8 mouse cellular contexts compared by ENCODE assay signal in genomic region chr7:25283637-25284036, GRCm38 (mm10). TPM values are rescaled to one million over a fixed set of nuclear protein-coding genes. Genes with fewer than 3 reads are reported as not detected.
A peak's percentile ranks its signal among the peaks of the same experiment; 100 is the strongest.
DNase-seq lines count a peak whose midpoint lies in the region; ATAC-seq and TF ChIP-seq lines count a peak whose summit lies in the region.

No protein-coding gene starts in this region.

- H3K27ac ChIP-seq in heart, adult 2 months = peak overlapping the region; percentile 33; the same call in 1 of the 2 replicates
- H3K27ac ChIP-seq in ES-Bruce4 (ENCODE audit: insufficient read depth, low read length) = no peak overlapping the region
- H3K27ac ChIP-seq in forebrain, embryonic 10.5 days = peak overlapping the region; percentile 98
- no peak overlapping the region for H3K27ac ChIP-seq in neural tube, embryonic 12.5 days

- WGBS in heart, adult 2 months = 10% methylated on average over 5 of the region's 5 CpGs
- 22% methylated on average over 5 of the region's 5 CpGs for WGBS in forebrain, embryonic 10.5 days
- WGBS in neural tube, embryonic 12.5 days = 37% methylated on average over 5 of the region's 5 CpGs

- intact Hi-C loops in heart, adult 2 months (cut with DNase I) = loop anchor here (1.0 kb wide), 1 partner anchor 33 kb away; no protein-coding TSS in a partner anchor

- TF ChIP-seq EP300 in heart, adult 2 months (IDR thresholded peaks at IDR 0.05; ENCODE audit: insufficient read depth, low read depth, low read length) = no peak
- no peak for TF ChIP-seq EP300 in ES-Bruce4 (IDR thresholded peaks at IDR 0.05; ENCODE audit: insufficient read depth, low read depth, low read length)

- H3K4me3 ChIP-seq in heart, adult 2 months = no peak overlapping the region; the same call in 1 of the 2 replicates
- H3K4me3 ChIP-seq in ES-Bruce4 (ENCODE audit: low read depth, low read length) = peak overlapping the region; percentile 79
- H3K4me3 ChIP-seq in forebrain, embryonic 10.5 days = peak overlapping the region; percentile 90
- H3K4me3 ChIP-seq in neural tube, embryonic 12.5 days = peak overlapping the region; percentile 71

- H3K36me3 ChIP-seq in heart, adult 2 months (ENCODE audit: control insufficient read depth, insufficient read depth, low read length) = no peaks in the 10 kb centered on the region
- peaks cover 34% of the 10 kb centered on the region for H3K36me3 ChIP-seq in ES-Bruce4 (ENCODE audit: control insufficient read depth, insufficient read depth, low read length, poor library complexity, severe bottlenecking)
- peaks cover 44% of the 10 kb centered on the region for H3K36me3 ChIP-seq in forebrain, embryonic 10.5 days (replicated peaks)
- H3K36me3 ChIP-seq in neural tube, embryonic 12.5 days = peaks cover 41% of the 10 kb centered on the region

- no peak overlapping the region for H3K9ac ChIP-seq in heart, adult 2 months (ENCODE audit: low read depth, low read length)
- H3K9ac ChIP-seq in ES-Bruce4 (ENCODE audit: low read depth, poor library complexity, severe bottlenecking) = peak overlapping the region; percentile 93
- peak overlapping the region; percentile 86 for H3K9ac ChIP-seq in neural tube, embryonic 12.5 days

- peak overlapping the region; percentile 95 for H3K4me2 ChIP-seq in neural tube, embryonic 12.5 days (replicated peaks)

- no peak for TF ChIP-seq POLR2A in heart, adult 2 months (IDR thresholded peaks at IDR 0.05; ENCODE audit: insufficient read depth, low read depth, low read length)
- no peak for TF ChIP-seq POLR2A in ES-Bruce4 (IDR thresholded peaks at IDR 0.05; ENCODE audit: insufficient read depth, low read length)

- no peaks in the 10 kb centered on the region for H3K79me2 ChIP-seq in heart, adult 2 months (replicated peaks; ENCODE audit: control insufficient read depth, insufficient read depth, low read length)

- DNase-seq in heart, adult 2 months = peak; percentile 51 to 53
- DNase-seq in heart, adult 8-10 months (ENCODE audit: low spot score) = no peak
- DNase-seq in forebrain, embryonic 10.5 days (ENCODE audit: extremely low spot score, low spot score) = no peak
- peak; percentile 29 for DNase-seq in kidney, postnatal 10 days
- DNase-seq in urinary bladder, postnatal 25 days (ENCODE audit: low spot score) = no peak
- no peak for DNase-seq in gastrocnemius, adult 18-20 months (ENCODE audit: low spot score)

- ATAC-seq in neural tube, embryonic 12.5 days (ENCODE audit: low FRiP score, low read depth) = no peak

- H3K9me3 ChIP-seq in ES-Bruce4 (replicated peaks; ENCODE audit: control insufficient read depth, insufficient read depth, low read length, poor library complexity, severe bottlenecking) = no peaks in the 10 kb centered on the region
- H3K9me3 ChIP-seq in forebrain, embryonic 10.5 days = no peaks in the 10 kb centered on the region
- H3K9me3 ChIP-seq in neural tube, embryonic 12.5 days = no peaks in the 10 kb centered on the region

- no peaks in the 10 kb centered on the region for H3K27me3 ChIP-seq in heart, adult 2 months (ENCODE audit: control insufficient read depth, insufficient read depth, low read length)
- no peaks in the 10 kb centered on the region for H3K27me3 ChIP-seq in ES-Bruce4 (ENCODE audit: control insufficient read depth, insufficient read depth, low read length, poor library complexity, severe bottlenecking)
- no peaks in the 10 kb centered on the region for H3K27me3 ChIP-seq in forebrain, embryonic 10.5 days (ENCODE audit: poor library complexity, severe bottlenecking)
- H3K27me3 ChIP-seq in neural tube, embryonic 12.5 days (replicated peaks) = no peaks in the 10 kb centered on the region

- TF ChIP-seq CTCF in heart, adult 2 months (IDR thresholded peaks at IDR 0.05) = no peak
- no peak for TF ChIP-seq CTCF in ES-Bruce4 (IDR thresholded peaks at IDR 0.05; ENCODE audit: low read depth, low read length)

- peaks cover 20% of the 10 kb centered on the region for H3K4me1 ChIP-seq in heart, adult 2 months (ENCODE audit: control insufficient read depth, insufficient read depth, low read length)
- H3K4me1 ChIP-seq in ES-Bruce4 (ENCODE audit: control insufficient read depth, insufficient read depth, low read length) = peaks cover 2% of the 10 kb centered on the region
- H3K4me1 ChIP-seq in forebrain, embryonic 10.5 days = peaks cover 65% of the 10 kb centered on the region
- H3K4me1 ChIP-seq in neural tube, embryonic 12.5 days = peaks cover 50% of the 10 kb centered on the region

RNA-seq across cellular contexts. Expression of gene Pafah1b3, which starts 14.1 kb away (rescaled TPM):
- 1 to 10 TPM; 2.4 to 3.1 TPM for total RNA-seq in heart, adult 2 months (2021)
- polyA plus RNA-seq in heart, adult 2 months (2012; rRNA removed) = 6.6 and 9.3 TPM in 2 replicates
- 1 to 10 TPM; 3.9 to 4.6 (median 3.9) TPM for total RNA-seq in heart, adult 8-10 months (2022)
- 47.8 and 55.6 TPM in 2 replicates for polyA plus RNA-seq in ES-Bruce4 (2011; ENCODE audit: insufficient read depth, insufficient read length, low read depth, missing spikeins)
- 246 and 257 TPM in 2 replicates for polyA plus RNA-seq in forebrain, embryonic 10.5 days (2016; fragmentation: Nextera tagmentation; extraction: Ambion mirVana)
- polyA plus RNA-seq in neural tube, embryonic 12.5 days (2016; fragmentation: Nextera tagmentation; extraction: Ambion mirVana) = 400 and 431 TPM in 2 replicates
- total RNA-seq in gastrocnemius, adult 18-20 months (2021) = 1 to 10 TPM in 1 of 2 experiments, under 1 TPM in 1; 0.82 to 1.1 TPM

RNA-seq across cellular contexts. Expression of gene Cic, which starts 16.1 kb away (rescaled TPM):
- 10 to 100 TPM; 62.8 to 62.9 TPM for total RNA-seq in heart, adult 2 months (2021)
- 37.7 and 41.6 TPM in 2 replicates for polyA plus RNA-seq in heart, adult 2 months (2012; rRNA removed)
- total RNA-seq in heart, adult 8-10 months (2022) = 10 to 100 TPM; 52.0 to 71.5 (median 59.6) TPM
- polyA plus RNA-seq in ES-Bruce4 (2011; ENCODE audit: insufficient read depth, insufficient read length, low read depth, missing spikeins) = 128 and 141 TPM in 2 replicates
- 19.4 and 20.6 TPM in 2 replicates for polyA plus RNA-seq in forebrain, embryonic 10.5 days (2016; fragmentation: Nextera tagmentation; extraction: Ambion mirVana)
- polyA plus RNA-seq in neural tube, embryonic 12.5 days (2016; fragmentation: Nextera tagmentation; extraction: Ambion mirVana) = 44.2 and 45.0 TPM in 2 replicates
- 10 to 100 TPM; 34.8 to 38.3 TPM for total RNA-seq in gastrocnemius, adult 18-20 months (2021)

RNA-seq across cellular contexts. Expression of gene Prr19, which starts 17.6 kb away (rescaled TPM):
- total RNA-seq in heart, adult 2 months (2021) = not detected
- not detected in 2 replicates for polyA plus RNA-seq in heart, adult 2 months (2012; rRNA removed)
- total RNA-seq in heart, adult 8-10 months (2022) = not detected
- 1.3 and 1.6 TPM in 2 replicates for polyA plus RNA-seq in ES-Bruce4 (2011; ENCODE audit: insufficient read depth, insufficient read length, low read depth, missing spikeins)
- polyA plus RNA-seq in forebrain, embryonic 10.5 days (2016; fragmentation: Nextera tagmentation; extraction: Ambion mirVana) = 1.4 and 1.7 TPM in 2 replicates
- polyA plus RNA-seq in neural tube, embryonic 12.5 days (2016; fragmentation: Nextera tagmentation; extraction: Ambion mirVana) = 1.1 and 1.5 TPM in 2 replicates
- not detected for total RNA-seq in gastrocnemius, adult 18-20 months (2021)

RNA-seq across cellular contexts. Expression of gene Tmem145, which starts 22.3 kb away (rescaled TPM):
- total RNA-seq in heart, adult 2 months (2021) = not detected
- polyA plus RNA-seq in heart, adult 2 months (2012; rRNA removed) = 0.06 TPM in 1 of 2 replicates, not detected in the other
- under 1 TPM in 1 of 4 experiments, not detected in 3; 0.14 TPM for total RNA-seq in heart, adult 8-10 months (2022)
- 2.0 and 2.5 TPM in 2 replicates for polyA plus RNA-seq in ES-Bruce4 (2011; ENCODE audit: insufficient read depth, insufficient read length, low read depth, missing spikeins)
- 1.3 and 1.8 TPM in 2 replicates for polyA plus RNA-seq in forebrain, embryonic 10.5 days (2016; fragmentation: Nextera tagmentation; extraction: Ambion mirVana)
- 26.0 and 28.3 TPM in 2 replicates for polyA plus RNA-seq in neural tube, embryonic 12.5 days (2016; fragmentation: Nextera tagmentation; extraction: Ambion mirVana)
- not detected for total RNA-seq in gastrocnemius, adult 18-20 months (2021)

RNA-seq across cellular contexts. Expression of gene Erf, which starts 33.1 kb away (rescaled TPM):
- total RNA-seq in heart, adult 2 months (2021) = 10 to 100 TPM; 16.5 to 21.2 TPM
- polyA plus RNA-seq in heart, adult 2 months (2012; rRNA removed) = 11.9 and 17.1 TPM in 2 replicates
- 10 to 100 TPM; 17.2 to 22.5 (median 21.2) TPM for total RNA-seq in heart, adult 8-10 months (2022)
- polyA plus RNA-seq in ES-Bruce4 (2011; ENCODE audit: insufficient read depth, insufficient read length, low read depth, missing spikeins) = 61.8 and 63.8 TPM in 2 replicates
- 8.4 and 10.1 TPM in 2 replicates for polyA plus RNA-seq in forebrain, embryonic 10.5 days (2016; fragmentation: Nextera tagmentation; extraction: Ambion mirVana)
- 11.9 and 13.1 TPM in 2 replicates for polyA plus RNA-seq in neural tube, embryonic 12.5 days (2016; fragmentation: Nextera tagmentation; extraction: Ambion mirVana)
- total RNA-seq in gastrocnemius, adult 18-20 months (2021) = 1 to 10 TPM; 5.7 to 7.3 TPM

Comparison
In these comparisons a context has a peak if more than half of its experiments do, and no peak if none do; other contexts are left out.
1. DNase-seq: peak in heart, adult 2 months (2 of 2) and kidney, postnatal 10 days (single experiment); none in heart, adult 8-10 months (single experiment), forebrain, embryonic 10.5 days (single experiment), urinary bladder, postnatal 25 days (single experiment) and gastrocnemius, adult 18-20 months (single experiment).
2. H3K27ac ChIP-seq: peak in heart, adult 2 months (single experiment) and forebrain, embryonic 10.5 days (single experiment); none in ES-Bruce4 (single experiment) and neural tube, embryonic 12.5 days (single experiment).